Comparison of ENCODE assay signal across 8 mouse cellular contexts in genomic region chr9:60562443-60563371, GRCm38 (mm10). TPM values are rescaled to one million over a fixed set of nuclear protein-coding genes. Genes with fewer than 3 reads are reported as not detected.
A peak's percentile ranks its signal among the peaks of the same experiment; 100 is the strongest.
DNase-seq lines count a peak whose midpoint lies in the region; ATAC-seq and TF ChIP-seq lines count a peak whose summit lies in the region.

No protein-coding gene starts in this region.

- intact Hi-C loops in heart, postnatal 25 days (cut with DNase I): no loop called here

- no peaks in the 10 kb centered on the region for H3K4me1 ChIP-seq in kidney, adult 2 months (ENCODE audit: control insufficient read depth, insufficient read depth, low read length)

- TF ChIP-seq CTCF in kidney, adult 2 months (conservative IDR thresholded peaks at IDR 0.05; ENCODE audit: insufficient read depth, insufficient read length, low read depth, low read length): no peak; the same call in 1 of the 2 replicates

- peak overlapping the region; percentile 29 for H3K4me3 ChIP-seq in kidney, adult 2 months (ENCODE audit: insufficient read depth, low read depth, low read length)

- peak overlapping the region; percentile 39; the same call in 1 of the 2 replicates for H3K27ac ChIP-seq in kidney, adult 2 months (ENCODE audit: insufficient read depth, low read depth, low read length)

- no peaks in the 10 kb centered on the region for H3K27me3 ChIP-seq in kidney, adult 2 months (replicated peaks; ENCODE audit: control insufficient read depth, insufficient read depth, low read length)

- peak; percentile 71 for DNase-seq in heart, adult 11 months
- no peak for DNase-seq in heart, postnatal 25 days (ENCODE audit: low spot score)
- peak; percentile 7 for DNase-seq in adipocyte (ENCODE audit: low spot score)
- peak; percentile 35 for DNase-seq in kidney, adult 2 months
- DNase-seq in natural killer cell, adult 2 months (ENCODE audit: low spot score in 2 of 2): no peak
- DNase-seq in layer of hippocampus, postnatal 25 days (ENCODE audit: extremely low spot score in 1 of 2, low spot score in 1 of 2): no peak
- DNase-seq in layer of hippocampus, adult 11-12 months (ENCODE audit: low spot score): no peak

- 6% methylated on average over 20 of the region's 20 CpGs for WGBS in kidney, adult 2 months

- peak; percentile 95 for ATAC-seq in megakaryocyte progenitor cell, adult 5-6 weeks (replicated peaks; ENCODE audit: poor library complexity)

- no peaks in the 10 kb centered on the region for H3K36me3 ChIP-seq in kidney, adult 2 months (ENCODE audit: control insufficient read depth, insufficient read depth, low read length)

- TF ChIP-seq POLR2A in kidney, adult 2 months (IDR thresholded peaks at IDR 0.05; ENCODE audit: low read depth, low read length): no peak

RNA-seq across cellular contexts. Expression of gene Thsd4, which starts 40.9 kb away (rescaled TPM):
- 1 to 10 TPM; 6.2 to 6.4 TPM for total RNA-seq in heart, postnatal 25 days (2021)
- 5.9 and 7.1 TPM in 2 replicates for polyA plus RNA-seq in kidney, adult 2 months (2012; rRNA removed)
- 0.05 and 0.44 TPM in 2 replicates for total RNA-seq in megakaryocyte progenitor cell, adult 5-6 weeks (2015)
- 0.10 and 0.17 TPM in 2 replicates for total RNA-seq in megakaryocyte progenitor cell, adult 5-6 weeks (2017)
- total RNA-seq in layer of hippocampus, postnatal 25 days (2021): 10 to 100 TPM; 23.5 to 24.6 TPM

Comparison
In these comparisons a context has a peak if more than half of its experiments do, and no peak if none do; other contexts are left out.
1. DNase-seq: peak in heart, adult 11 months (single experiment), adipocyte (single experiment) and kidney, adult 2 months (single experiment); none in heart, postnatal 25 days (single experiment), natural killer cell, adult 2 months (0 of 2), layer of hippocampus, postnatal 25 days (0 of 2) and layer of hippocampus, adult 11-12 months (single experiment).
2. RNA of gene Thsd4, which starts 40.9 kb away (total RNA-seq): 23.5 to 24.6 TPM in layer of hippocampus, postnatal 25 days and 6.2 to 6.4 TPM in heart, postnatal 25 days; 0.05 to 0.44 TPM in megakaryocyte progenitor cell, adult 5-6 weeks; every median in the first group is over 4 times any median in the second.